Mouse (Mus musculus) limb, embryonic 14.5 days (tissue): Measurements from ENCODE around the gene Dync1i1. TPM values are rescaled to one million over a fixed set of nuclear protein-coding genes. Genes with fewer than 3 reads are reported as not detected.
A peak's percentile ranks its signal among the peaks of the same experiment; 100 is the strongest.

Experiments
- ATAC-seq: fragments of 200-750 bp; cut with Nextera tagmentation; 2 replicates; pipeline ENCODE4 v1.8.0; 2017; ENCODE audit warnings: low read depth, moderate number of reproducible peaks, moderate TSS enrichment; ENCODE audit not compliant: low FRiP score
- DNase-seq: peaks from one replicate; pipeline ENCODE4 v3.0.0-alpha.2; 2015; ENCODE audit warnings: low spot score
- H3K27ac ChIP-seq: fragments of 300-500 bp; sonication (generic); replicated peaks from 2 replicates; pipeline ENCODE4 v1.5.1; 2014; ENCODE audit warnings: low read depth, mild to moderate bottlenecking, low read length, moderate library complexity, mixed read lengths
- H3K27me3 ChIP-seq: fragments of 300-500 bp; sonication (generic); 2 replicates; pipeline ENCODE4 v1.6.1; 2014; ENCODE audit warnings: low read length, mixed read lengths; ENCODE audit not compliant: control insufficient read depth, insufficient read depth
- H3K36me3 ChIP-seq: fragments of 300-500 bp; sonication (generic); 2 replicates; pipeline ENCODE4 v1.6.1; 2014; ENCODE audit warnings: mild to moderate bottlenecking, low read length, moderate library complexity, mixed read lengths; ENCODE audit not compliant: control insufficient read depth, insufficient read depth
- H3K4me1 ChIP-seq: fragments of 300-500 bp; sonication (generic); 2 replicates; pipeline ENCODE4 v1.6.1; 2014; ENCODE audit warnings: antibody characterized with exemption, low read length, mixed read lengths; ENCODE audit not compliant: control insufficient read depth, insufficient read depth
- H3K4me2 ChIP-seq: fragments of 300-500 bp; sonication (generic); replicated peaks from 2 replicates; pipeline ENCODE4 v1.6.1; 2014; ENCODE audit warnings: low read depth, mild to moderate bottlenecking, low read length, moderate library complexity; ENCODE audit not compliant: severe bottlenecking
- H3K4me3 ChIP-seq: fragments of 300-500 bp; sonication (generic); replicated peaks from 2 replicates; pipeline ENCODE4 v1.5.1; 2014; ENCODE audit warnings: low read length
- H3K9ac ChIP-seq: fragments of 300-500 bp; sonication (generic); 2 replicates; pipeline ENCODE4 v1.6.1; 2014; ENCODE audit warnings: mild to moderate bottlenecking, low read depth, low read length, moderate library complexity; ENCODE audit not compliant: severe bottlenecking
- H3K9me3 ChIP-seq: fragments of 300-500 bp; sonication (generic); 2 replicates; pipeline ENCODE4 v1.6.1; 2016; ENCODE audit warnings: low read length; ENCODE audit not compliant: control insufficient read depth
- POLR2A ChIP-seq: fragments of 200-500 bp; IDR thresholded peaks from 2 replicates; pipeline ENCODE4 v1.8.0; 2012; ENCODE audit warnings: inconsistent platforms, mild to moderate bottlenecking, moderate library complexity, borderline replicate concordance; ENCODE audit not compliant: insufficient read depth, insufficient read length; ENCODE audit errors: extremely low read depth
- WGBS: fragments of 180-500 bp; shearing (Covaris S2); extraction: QIAGEN DNeasy Blood & Tissue Kit; methylation state at CpG from one replicate; pipeline ENCODE4 v1.1.7; 2014; 5-methylcytosine and 5-hydroxymethylcytosine counted together
- polyA plus RNA-seq, 2 experiments: library from polyadenylated mRNA; depleted of rRNA in 1 of 2; stranded (reverse) in 1 of 2; unstranded in 1 of 2; fragments of >200 nt; fragmentation: Nextera tagmentation in 1 of 2; extraction: Ambion mirVana in 1 of 2; gene quantifications; 2 replicates each; pipeline versions ENCODE4 v1.2.1 to v1.2.3; 2012 to 2014

Gene Dync1i1
- polyA plus RNA-seq, 2 experiments: 10.0 to 12.4 TPM

DNA sequence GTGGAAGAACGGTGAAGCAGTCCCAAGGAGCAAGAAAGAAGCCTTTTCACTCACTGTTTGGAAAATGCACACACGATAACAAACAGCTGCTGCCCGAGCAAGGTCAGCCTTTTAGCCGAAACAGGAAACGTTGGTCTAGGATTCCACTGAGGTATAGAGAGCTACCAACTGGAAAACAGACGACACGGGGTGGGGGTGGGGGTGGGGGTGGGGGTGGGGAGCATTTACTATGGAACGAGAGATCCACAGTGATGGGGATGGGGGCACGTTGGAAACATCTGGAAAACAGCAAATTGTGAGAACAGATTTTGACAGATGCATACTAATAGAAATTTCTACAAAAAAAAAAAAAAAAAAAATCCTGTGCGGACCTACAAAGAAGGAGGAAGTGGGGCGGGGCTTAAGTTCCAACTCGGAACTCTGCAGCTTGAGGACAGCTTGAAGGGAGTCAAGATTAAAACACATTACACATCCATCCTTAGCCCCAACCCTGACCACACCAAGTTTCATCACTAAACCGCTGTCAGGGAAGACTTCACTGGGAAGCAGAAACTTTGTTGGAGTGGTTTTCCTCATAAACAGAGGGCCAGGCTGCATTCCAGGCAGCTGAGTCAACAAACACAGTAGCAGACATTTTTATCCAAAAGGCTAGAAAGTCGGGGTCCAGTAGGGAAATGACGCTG is 251.9 kb downstream of the Dync1i1 start:
- Histone ChIP-seq H3K36me3 (no peaks in the 10 kb centered on the region), H3K4me3 (no peak overlapping the region), H3K27me3 (no peaks in the 10 kb centered on the region), H3K4me1 (peaks cover 3% of the 10 kb centered on the region; the same call in 1 of the 2 replicates), H3K9me3 (no peaks in the 10 kb centered on the region), H3K9ac (no peak overlapping the region), H3K4me2 (no peak overlapping the region), H3K27ac (no peak overlapping the region)
- no peak for TF ChIP-seq POLR2A
- WGBS: 51% methylated on average over 14 of the region's 15 CpGs
- no peak for DNase-seq
- no peak for ATAC-seq

DNA sequence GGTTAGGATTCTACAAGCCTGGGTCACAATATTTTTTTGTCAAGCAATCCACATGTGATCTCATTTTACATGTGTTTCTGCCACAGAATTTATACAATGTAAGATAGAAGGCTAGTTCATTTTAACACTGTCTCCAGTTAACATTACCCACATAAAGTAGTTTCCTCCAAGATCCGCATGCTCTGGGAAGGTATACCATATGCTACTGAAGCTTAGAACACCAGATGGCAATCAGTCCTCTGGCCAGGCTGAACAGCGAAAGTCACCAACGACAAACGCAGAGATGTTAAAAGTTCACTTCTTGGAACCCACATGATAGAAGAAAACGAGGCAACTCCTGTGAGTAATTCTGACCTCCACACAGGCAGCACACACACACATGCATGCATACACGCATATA is 265.8 kb downstream of the Dync1i1 start:
- 36% methylated on average over 6 of the region's 6 CpGs for WGBS
- Histone ChIP-seq H3K9ac (no peak overlapping the region), H3K27me3 (no peaks in the 10 kb centered on the region), H3K9me3 (no peaks in the 10 kb centered on the region), H3K4me1 (peaks cover 20% of the 10 kb centered on the region), H3K4me2 (peak overlapping the region; percentile 28; the same call in 1 of the 2 replicates), H3K27ac (0 out of 2 replicates have a peak overlapping the region, but pooled peaks have one; percentile 22), H3K36me3 (no peaks in the 10 kb centered on the region), H3K4me3 (no peak overlapping the region)
- DNase-seq (no peak), ATAC-seq (no peak)
- TF ChIP-seq POLR2A: no peak

DNA sequence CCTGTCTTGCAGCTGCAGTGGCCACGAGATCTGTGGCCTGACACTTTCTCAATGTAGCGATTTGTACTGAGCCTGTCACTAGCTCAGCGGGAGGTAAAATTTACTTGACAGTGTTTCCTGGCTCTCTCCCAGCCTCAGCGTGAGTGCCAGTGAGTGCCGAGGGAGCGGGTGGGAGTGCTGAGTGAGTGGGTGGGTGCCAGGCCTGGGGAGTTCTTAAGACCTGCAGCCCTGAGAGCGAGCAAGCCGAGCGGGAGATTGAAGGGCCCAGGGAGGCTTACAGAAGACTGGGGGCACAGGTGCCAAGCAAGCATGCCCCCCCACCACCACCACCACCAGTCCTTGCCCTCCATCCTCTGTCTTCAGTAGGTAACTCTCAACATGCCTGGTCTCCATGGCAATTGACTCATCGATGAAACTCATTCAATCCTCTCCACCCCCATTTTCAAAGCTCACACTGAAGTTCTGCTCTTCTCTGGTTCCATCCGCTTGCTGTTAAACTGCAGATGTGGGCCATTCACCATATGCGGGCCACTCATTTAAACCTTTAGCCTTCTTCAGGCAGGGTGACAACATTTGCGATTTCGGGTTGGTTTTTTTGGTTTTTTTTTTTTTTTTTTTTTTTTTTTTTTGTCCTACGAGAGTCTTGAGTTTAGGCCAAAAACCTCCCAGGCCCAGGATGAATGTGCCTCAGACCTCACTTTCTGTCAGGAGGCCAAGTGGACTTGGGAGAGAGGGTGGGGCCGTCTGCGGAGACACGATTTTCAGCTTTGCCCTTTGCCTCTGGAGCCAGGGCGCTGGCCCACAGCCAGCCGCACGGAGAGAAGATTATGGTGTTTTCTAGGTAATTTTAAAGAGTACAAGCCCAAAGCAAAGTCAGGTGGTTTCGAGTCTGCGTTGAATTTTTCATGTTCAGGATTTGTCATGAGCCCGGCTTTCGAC is 266.6 kb downstream of the Dync1i1 start:
- peak; percentile 66 for ATAC-seq
- Histone ChIP-seq H3K9ac (no peak overlapping the region), H3K4me3 (no peak overlapping the region), H3K36me3 (no peaks in the 10 kb centered on the region), H3K27me3 (no peaks in the 10 kb centered on the region), H3K4me2 (peak overlapping the region; percentile 28), H3K9me3 (no peaks in the 10 kb centered on the region), H3K4me1 (peaks cover 20% of the 10 kb centered on the region), H3K27ac (peak overlapping the region; percentile 28)
- peak; percentile 75 for DNase-seq
- no peak for TF ChIP-seq POLR2A
- 21% methylated on average over 23 of the region's 25 CpGs for WGBS

DNA sequence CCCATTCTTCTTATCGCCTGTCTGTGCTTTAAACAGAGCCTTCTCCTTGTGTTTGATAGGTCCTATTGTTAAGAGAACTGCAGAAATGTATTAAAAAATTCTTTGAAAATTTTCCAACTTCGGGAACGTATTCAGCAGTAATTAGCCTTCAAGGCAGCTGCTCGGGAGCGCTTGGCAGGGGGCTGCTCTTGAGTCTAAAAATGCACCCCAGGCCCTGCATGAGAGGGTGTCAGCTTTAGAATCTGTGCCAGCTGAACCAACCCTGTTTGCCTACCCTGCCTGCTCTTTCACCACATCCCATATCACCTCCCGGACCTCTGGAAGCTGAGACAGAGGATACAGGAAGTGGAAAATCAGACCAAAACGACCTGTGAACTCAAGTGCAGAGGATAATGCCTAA is 267.6 kb downstream of the Dync1i1 start:
- DNase-seq (no peak), ATAC-seq (no peak)
- 18% methylated on average over 7 of the region's 7 CpGs for WGBS
- H3K9ac ChIP-seq: no peak overlapping the region
- H3K4me3 ChIP-seq: no peak overlapping the region
- no peak for TF ChIP-seq POLR2A
- no peaks in the 10 kb centered on the region for H3K27me3 ChIP-seq
- no peaks in the 10 kb centered on the region for H3K36me3 ChIP-seq
- H3K4me1 ChIP-seq: peaks cover 17% of the 10 kb centered on the region
- no peaks in the 10 kb centered on the region for H3K9me3 ChIP-seq
- H3K4me2 ChIP-seq: no peak overlapping the region; the same call in 1 of the 2 replicates
- no peak overlapping the region for H3K27ac ChIP-seq

DNA sequence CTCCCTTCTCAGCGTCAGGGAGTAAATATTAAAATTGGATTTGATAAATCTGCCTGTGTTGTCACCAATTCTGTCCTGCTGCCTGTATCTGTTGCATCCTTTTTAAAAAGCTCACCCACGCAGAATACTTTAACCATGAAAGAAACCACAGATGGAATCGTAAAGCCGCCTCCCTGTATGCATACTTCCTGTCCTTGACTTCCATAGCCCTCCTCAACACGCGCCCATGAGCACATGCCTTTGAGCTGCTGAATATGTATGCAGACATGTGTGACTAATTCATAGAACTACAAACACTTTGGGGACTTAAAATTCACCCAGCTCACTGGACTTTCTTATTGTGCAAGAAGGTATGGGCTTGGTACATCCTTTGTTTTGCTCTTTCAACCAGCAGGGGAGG is 272.1 kb downstream of the Dync1i1 start:
- H3K9ac ChIP-seq: no peak overlapping the region
- no peak for ATAC-seq
- H3K27ac ChIP-seq: no peak overlapping the region
- DNase-seq: no peak
- no peaks in the 10 kb centered on the region for H3K27me3 ChIP-seq
- no peaks in the 10 kb centered on the region for H3K9me3 ChIP-seq
- no peaks in the 10 kb centered on the region for H3K36me3 ChIP-seq
- H3K4me1 ChIP-seq: peaks cover 4% of the 10 kb centered on the region
- H3K4me3 ChIP-seq: no peak overlapping the region
- TF ChIP-seq POLR2A: no peak
- no peak overlapping the region for H3K4me2 ChIP-seq
- 41% methylated on average over 6 of the region's 6 CpGs for WGBS
